Mouse (Mus musculus) c-Kit-positive CD71-negative TER-119-negative erythroid progenitor cells, embryonic 14.5 days (primary cell): ENCODE measurements at regions not wholly inside any gene's neighbourhood (a gene's known extent, or its start where the extent isn't known, plus 50 kb on each side); places are given as distances from the start of the nearest gene placed in this dataset.
"Not testable (repeated sequence)": the region's sequence is repeated elsewhere in the genome, so short reads cannot be mapped to it uniquely, and the experiment has no call there.

Experiments used
- DNase-seq: peaks from one replicate; pipeline ENCODE4 v3.0.0-alpha.2; 2013; ENCODE audit warnings: low read depth

- DNase-seq: no peak
Observed at GRCm38 (mm10) chr8:126081279-126081678, 86.3 kb downstream of the Kcnk1 start.

- no peak for DNase-seq
Observed at GRCm38 (mm10) chr8:126082827-126083226, 87.9 kb downstream of the Kcnk1 start.

- no peak for DNase-seq
Observed at GRCm38 (mm10) chr8:126090772-126091171, 95.8 kb downstream of the Kcnk1 start.

DNA sequence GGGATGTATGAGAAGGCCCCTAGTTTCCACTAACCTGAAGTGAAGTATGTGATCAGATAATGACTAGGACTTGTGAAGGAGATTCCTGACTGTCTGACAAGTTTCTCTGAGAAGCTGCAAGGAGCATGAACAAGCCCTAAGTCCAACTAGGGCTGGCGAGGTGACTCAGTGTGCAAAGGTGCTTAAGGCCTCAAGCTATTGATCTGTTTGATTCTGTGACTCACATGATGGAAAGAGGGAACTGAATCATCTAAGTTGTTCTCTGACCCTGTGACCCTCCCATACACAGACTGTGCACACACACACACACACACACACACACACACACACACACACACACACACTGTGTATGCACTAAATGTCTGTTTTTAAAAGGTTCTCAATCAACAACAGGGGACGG lies 99.0 kb downstream of the Kcnk1 start:
- no peak for DNase-seq

GRCm38 (mm10) chr8:126096056-126096455 lies 101.1 kb downstream of the Kcnk1 start:
- no peak for DNase-seq

GRCm38 (mm10) chr8:126096636-126097170 lies 101.7 kb downstream of the Kcnk1 start:
- no peak for DNase-seq

DNA sequence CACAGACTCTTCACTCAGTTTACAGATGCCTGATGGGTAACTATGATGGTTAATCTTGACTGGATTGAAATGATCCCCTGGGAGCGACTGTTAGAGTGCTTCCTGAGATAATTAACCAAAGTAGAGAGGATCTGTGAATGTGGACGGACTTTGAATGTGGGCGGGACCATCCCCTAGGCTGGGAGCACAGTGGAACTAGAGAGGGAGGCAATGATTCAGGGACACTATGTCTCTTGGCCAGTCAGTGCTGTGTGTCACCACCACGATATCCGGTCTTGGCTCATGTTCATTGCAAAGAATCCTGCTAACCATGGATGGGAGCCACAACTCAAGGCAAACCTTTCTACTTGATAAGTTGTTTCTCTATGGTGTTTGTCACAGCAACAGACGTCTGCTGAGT lies 103.9 kb downstream of the Kcnk1 start:
- no peak for DNase-seq

DNA sequence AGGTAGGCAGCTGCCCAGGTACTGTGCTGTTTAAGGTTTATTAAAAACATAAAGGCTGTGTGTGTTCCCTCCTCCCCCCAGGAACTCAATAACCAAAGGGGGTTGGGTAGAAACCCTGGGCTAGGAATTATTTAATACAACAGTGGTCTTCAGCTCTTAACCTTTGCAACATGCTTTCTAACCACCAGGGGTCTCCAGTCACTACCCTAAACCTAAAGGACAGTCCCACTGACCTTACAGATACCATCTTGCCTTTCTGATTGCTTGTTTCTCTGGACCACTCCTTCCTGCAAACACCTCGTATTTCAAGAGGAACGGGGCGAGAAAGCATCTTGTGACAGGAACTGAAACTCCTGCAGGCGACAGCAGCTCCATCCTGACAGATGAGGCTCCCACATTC lies 104.9 kb downstream of the Kcnk1 start:
- DNase-seq: no peak

DNA sequence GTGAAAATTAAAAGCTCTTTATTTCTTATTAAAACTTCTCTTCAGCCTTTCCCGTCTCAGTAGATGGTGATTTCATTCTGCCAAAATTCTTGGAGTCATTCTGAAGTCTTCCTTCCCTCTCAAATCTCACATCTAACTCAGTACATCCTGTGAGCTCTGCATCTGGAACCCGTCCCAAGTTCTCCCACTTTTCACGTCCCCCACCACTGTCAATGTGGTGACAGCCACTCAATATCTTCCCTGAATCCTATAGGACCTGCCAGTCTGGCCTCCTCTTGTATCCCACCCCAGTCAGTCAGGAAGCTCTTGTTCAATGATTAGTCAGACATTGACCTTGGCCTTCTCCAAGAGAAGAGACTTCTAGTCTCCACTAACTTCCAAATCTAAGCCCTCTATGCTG lies 110.1 kb downstream of the Kcnk1 start:
- DNase-seq: no peak

DNA sequence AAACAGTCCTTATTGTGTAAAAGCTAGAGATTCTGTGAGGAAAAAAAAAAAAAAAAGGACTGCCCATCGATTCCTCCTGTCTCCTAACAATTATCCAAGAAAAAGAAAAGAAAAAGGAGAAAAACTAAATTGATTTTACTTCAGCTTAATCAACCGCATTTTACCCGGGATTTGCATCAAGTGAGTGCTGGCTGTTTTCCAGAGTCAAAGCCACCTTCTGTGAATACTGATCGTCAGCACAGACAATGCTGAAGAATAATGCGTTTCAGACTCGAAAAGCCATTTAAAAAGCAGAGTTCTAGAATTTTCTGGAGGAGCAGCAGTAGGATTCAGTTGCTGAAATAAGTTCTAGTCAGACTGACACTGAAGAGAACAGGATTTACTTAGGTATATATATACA lies 131.1 kb downstream of the Kcnk1 start:
- DNase-seq: no peak

DNA sequence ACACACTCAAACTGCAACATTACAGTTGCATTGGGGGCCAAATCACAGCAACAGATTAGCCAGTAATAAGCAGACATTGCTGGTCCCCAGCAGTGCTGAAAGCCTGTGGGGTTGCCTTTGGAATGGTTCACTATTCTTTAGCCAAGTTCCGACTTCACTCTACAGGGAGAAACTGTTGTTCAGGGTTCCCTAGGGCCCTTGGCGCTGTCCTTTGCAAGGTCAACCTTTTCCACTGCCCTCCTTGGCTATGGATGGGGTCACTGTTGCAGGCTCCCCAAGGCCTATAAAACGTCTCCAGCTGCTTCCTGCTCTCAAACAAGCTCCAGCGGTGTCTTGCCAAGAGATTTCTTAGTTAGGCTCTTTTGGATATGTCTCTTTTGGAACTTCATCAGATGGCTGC lies 137.1 kb downstream of the Kcnk1 start:
- DNase-seq: no peak

DNA sequence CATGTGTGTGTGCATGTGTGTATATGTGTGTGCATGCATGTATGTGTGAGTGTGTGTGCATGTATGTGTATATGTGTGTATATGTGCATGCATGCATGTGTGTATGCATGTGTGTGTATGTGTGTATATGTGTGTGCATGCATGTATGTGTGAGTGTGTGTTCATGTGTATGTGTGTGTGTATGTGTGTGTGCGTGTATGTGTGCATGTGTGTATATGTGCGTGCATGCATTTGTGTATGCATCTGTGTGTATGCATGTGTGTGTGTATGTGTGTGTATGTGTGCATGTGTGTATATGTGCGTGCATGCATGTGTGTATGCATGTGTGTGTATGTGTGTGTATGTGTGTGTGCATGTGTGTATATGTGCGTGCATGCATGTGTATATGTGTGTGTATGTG lies 137.9 kb downstream of the Kcnk1 start:
- DNase-seq: not testable (repeated sequence)

GRCm38 (mm10) chr8:126135100-126135499 lies 140.1 kb downstream of the Kcnk1 start:
- DNase-seq: no peak

DNA sequence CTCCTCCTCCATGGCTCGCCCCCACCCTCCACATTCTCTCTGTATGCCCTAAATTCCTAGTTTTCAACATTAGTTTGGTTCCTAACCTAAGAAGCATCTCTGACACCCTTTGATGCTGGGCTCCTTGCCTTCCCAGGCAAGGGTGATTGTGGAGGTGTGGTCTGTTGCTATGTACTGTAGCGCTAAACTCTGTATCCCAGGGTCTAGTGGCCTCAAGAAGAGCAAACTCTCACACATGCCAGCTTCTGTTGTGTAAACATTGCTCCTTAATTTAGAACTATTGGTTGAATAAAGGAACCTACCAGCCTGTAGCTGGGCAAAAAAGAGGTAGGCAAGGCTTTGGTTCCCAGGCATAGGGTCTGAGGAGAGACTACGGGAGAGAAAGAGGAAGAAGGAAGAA lies 140.6 kb downstream of the Kcnk1 start:
- no peak for DNase-seq

DNA sequence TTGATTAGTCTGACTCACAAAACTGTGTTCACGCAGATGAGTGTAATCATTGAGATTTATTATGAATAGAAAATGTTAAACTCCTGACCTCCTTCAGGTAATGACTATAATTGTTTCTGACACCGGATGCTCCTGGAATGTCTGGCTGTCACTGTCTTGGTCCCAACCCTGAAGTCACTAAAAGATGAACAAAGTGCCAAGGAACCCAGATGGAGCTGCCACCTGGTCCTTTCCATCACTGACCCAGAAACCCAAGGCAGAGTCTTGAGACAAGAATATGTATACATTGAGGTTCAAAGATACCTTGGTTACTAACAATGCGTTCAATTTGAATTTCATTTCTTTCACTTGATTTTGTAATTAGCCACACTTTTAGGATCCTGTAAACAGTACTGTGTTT lies 142.0 kb downstream of the Kcnk1 start:
- no peak for DNase-seq

DNA sequence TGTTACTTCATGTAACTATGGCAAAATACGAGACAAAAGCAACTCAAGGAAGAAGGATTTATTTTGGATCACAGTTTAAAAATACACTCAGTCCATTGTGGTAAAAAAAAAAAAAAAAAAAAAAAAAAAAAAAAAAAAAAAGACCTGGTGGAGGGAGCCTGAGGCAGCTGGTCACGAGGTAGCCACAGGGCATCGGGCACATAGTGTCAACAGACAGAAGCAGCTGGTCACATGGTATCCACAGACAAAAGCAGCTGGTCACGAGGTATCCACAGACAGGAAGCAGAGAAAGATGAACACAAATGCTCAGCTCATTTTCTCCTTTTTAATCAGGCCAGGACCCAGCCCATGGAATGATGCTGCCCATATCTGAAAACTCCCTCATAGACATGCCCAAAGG lies 142.5 kb downstream of the Kcnk1 start:
- DNase-seq: no peak

DNA sequence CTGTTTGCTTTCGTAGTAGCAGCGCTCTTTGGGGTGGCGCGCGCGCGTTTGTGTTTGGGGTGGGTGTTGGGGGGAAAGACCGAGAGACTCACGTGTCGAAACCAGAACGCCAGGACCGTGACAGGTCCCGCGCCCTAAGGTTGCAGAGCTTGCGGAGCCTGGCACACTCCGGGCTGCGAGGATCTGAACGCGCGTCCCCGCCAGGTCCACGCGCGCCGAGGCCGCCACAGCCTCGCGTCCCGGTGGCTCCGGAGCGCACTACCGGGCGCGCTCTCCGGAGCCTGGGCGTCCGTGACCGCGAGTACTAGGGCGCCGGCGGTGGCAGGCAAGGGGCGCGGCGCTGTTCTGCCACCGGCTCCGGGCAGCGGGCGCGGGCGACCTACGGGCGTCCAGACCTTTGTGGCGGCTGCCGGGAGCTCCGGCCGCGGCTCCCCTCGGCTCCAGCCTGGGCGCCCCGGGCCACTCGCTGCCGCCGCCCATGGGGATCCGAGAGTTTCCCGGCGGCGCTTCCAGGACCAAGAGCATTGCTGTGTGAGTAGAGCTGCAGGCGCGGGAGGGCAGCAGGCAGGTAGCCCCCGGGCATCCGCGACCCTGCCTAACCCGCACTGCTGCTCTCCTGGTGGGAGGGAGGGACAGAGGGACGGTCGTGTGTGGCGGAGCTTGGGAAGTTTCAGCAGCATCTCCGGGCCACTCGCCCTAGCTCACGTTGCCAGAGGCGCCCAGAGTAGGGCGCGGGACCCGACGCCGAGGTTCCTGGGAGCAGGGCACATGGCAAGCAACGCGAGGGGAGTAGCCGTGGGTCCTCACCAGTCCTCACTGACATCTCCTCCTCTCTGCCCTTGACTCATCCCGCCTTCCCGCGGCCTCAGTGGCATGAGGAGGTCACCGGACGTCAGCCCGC lies 143.9 kb downstream of the Kcnk1 start:
- DNase-seq: no peak

GRCm38 (mm10) chr8:126139546-126139870 lies 144.5 kb downstream of the Kcnk1 start:
- no peak for DNase-seq

DNA sequence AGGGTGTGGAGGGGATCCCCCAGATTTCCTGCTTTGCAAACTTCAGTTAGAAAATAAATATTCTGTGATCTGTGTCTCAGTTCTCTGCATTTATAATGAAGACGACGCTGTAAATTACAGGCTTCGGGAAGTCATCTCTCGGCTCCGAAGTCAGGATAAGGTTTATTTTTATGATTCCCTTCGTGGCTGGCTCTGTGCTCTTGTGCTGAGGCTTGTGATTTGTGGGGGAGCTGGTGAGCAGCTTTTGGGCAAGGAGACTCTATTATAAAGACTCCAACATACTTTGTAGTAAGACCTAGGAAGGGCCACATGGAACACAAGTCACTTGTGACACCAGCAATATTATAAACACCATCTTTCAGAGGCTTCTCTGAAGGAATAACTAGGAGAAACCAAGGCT lies 146.0 kb downstream of the Kcnk1 start:
- DNase-seq: no peak

DNA sequence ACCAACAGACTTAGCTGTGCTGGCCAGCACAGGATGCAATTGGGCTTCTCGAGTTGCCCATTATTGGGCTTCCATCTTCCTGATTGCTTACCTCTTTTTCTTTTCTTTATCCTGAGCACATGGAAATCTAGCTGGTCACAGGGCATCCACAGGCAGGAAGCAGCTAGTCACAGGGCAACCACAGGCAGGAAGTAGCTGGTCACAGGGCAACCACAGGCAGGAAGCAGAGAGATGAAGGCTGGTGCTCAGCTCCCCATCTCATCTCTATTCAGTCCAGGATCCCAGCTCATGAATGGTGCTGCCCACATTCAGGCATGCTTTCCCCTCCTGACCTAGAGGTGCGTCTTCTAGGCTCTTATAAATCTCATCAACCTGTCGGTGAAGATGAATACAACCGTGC lies 146.8 kb upstream of the Slc35f3 start:
- peak; percentile 12 for DNase-seq

DNA sequence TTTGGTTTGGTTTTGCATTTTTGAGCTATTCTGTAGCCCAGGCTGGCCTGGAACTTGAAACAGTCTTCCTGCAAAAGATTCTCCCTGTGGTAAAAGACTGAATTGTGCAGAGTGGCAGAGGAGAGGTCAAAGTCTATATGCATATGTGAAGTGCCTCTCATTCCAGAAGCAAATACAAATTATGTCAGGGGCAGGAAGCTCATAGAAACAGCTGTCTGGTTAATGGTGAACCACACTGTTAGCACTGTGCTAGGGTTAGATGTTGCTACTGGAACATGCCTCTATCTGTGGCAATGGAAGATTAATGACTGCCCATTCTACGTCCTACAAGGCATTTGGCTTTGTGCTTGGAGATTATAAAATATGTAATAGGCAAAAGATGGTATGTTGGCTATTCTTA lies 144.4 kb upstream of the Slc35f3 start:
- no peak for DNase-seq

DNA sequence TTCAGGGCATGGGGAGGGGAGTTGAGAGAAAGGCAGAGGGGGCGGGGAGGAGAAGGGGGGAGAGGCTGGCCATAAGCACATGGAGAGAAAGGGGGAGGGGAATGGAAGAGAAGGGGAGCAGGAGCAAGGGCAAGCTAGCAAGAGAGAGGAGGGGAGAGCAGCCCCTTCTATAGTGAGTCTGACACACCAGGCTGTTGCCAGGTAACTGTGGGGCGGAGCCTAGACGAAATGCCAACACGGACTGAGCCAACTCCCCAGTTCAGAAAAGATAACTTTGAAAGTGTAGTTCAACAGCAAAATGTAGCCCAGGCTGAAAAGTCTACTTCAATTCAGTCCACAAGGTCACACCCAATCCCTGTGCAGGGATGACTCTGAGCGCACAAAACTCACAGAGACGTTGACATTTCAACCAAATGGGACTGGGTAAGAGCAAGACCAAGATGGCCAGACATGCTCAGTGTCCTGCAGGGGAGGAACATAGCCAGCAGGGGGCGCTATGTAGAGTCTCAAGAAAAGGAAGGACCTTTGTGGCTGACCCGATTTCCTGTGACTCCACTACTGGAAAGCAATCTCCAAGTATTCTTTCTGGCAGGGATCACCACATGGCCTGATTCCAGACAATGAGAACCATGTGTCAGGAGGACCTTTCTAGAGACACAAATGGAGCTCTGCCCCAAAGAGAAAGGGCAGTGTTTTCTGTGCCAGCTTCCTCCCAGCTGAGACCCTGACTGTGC lies 140.7 kb upstream of the Slc35f3 start:
- DNase-seq: no peak

- DNase-seq: no peak
Observed at GRCm38 (mm10) chr8:126159485-126159884, 138.9 kb upstream of the Slc35f3 start.
